Mouse (Mus musculus) embryo, embryonic 10 days (tissue): ENCODE measurements around the gene Fndc3a.

Experiments used
- DNase-seq: peaks from one replicate; pipeline ENCODE4 v3.0.0-alpha.2; 2015; ENCODE audit warnings: low spot score

Gene Fndc3a

GRCm38 (mm10) chr14:72671911-72672310 is 37.9 kb downstream of the Fndc3a start:
- DNase-seq = no peak

GRCm38 (mm10) chr14:72670987-72671386 is 38.8 kb downstream of the Fndc3a start:
- DNase-seq = no peak

GRCm38 (mm10) chr14:72649268-72649667 is 60.5 kb downstream of the Fndc3a start:
- no peak for DNase-seq

GRCm38 (mm10) chr14:72645512-72645911 is 64.3 kb downstream of the Fndc3a start:
- DNase-seq = no peak

GRCm38 (mm10) chr14:72644620-72645019 is 65.2 kb downstream of the Fndc3a start:
- no peak for DNase-seq

GRCm38 (mm10) chr14:72638507-72638906 is 71.3 kb downstream of the Fndc3a start:
- no peak for DNase-seq

GRCm38 (mm10) chr14:72633571-72633970 is 76.2 kb downstream of the Fndc3a start:
- no peak for DNase-seq

- DNase-seq = no peak
These were observed 84.4 kb downstream of the Fndc3a start for GRCm38 (mm10) chr14:72625411-72625810.

GRCm38 (mm10) chr14:72604077-72604476 is 105.7 kb downstream of the Fndc3a start:
- no peak for DNase-seq

GRCm38 (mm10) chr14:72603194-72603521 is 106.6 kb downstream of the Fndc3a start:
- DNase-seq = no peak

GRCm38 (mm10) chr14:72602521-72603193 is 107.1 kb downstream of the Fndc3a start:
- DNase-seq = peak; percentile 96

GRCm38 (mm10) chr14:72601381-72602305 is 108.2 kb downstream of the Fndc3a start:
- DNase-seq = peak; percentile 23

- no peak for DNase-seq
These were observed 109.4 kb downstream of the Fndc3a start for GRCm38 (mm10) chr14:72600375-72600774.

GRCm38 (mm10) chr14:72598976-72599740 is 110.6 kb downstream of the Fndc3a start:
- no peak for DNase-seq

- DNase-seq = no peak
These were observed 115.6 kb downstream of the Fndc3a start for GRCm38 (mm10) chr14:72594191-72594590.

- DNase-seq = no peak
These were observed 120.4 kb downstream of the Fndc3a start for GRCm38 (mm10) chr14:72589415-72589814.

- no peak for DNase-seq
These were observed 126.8 kb downstream of the Fndc3a start for GRCm38 (mm10) chr14:72582979-72583378.

- no peak for DNase-seq
These were observed 128.8 kb downstream of the Fndc3a start for GRCm38 (mm10) chr14:72580991-72581390.

GRCm38 (mm10) chr14:72576283-72576682 is 133.5 kb downstream of the Fndc3a start:
- DNase-seq = no peak

GRCm38 (mm10) chr14:72563941-72564340 is 145.9 kb downstream of the Fndc3a start:
- DNase-seq = no peak

GRCm38 (mm10) chr14:72558795-72559194 is 151.0 kb downstream of the Fndc3a start:
- no peak for DNase-seq

GRCm38 (mm10) chr14:72555846-72556245 is 154.0 kb downstream of the Fndc3a start:
- no peak for DNase-seq
